Mouse (Mus musculus) MN1 (cell line): ENCODE data around the gene 2410004B18Rik.
"Not testable (repeated sequence)": the region's sequence is repeated elsewhere in the genome, so short reads cannot be mapped to it uniquely, and the experiment has no call there.

ENCODE experiments used
- DNase-seq: peaks from one replicate; pipeline ENCODE4 v3.0.0-alpha.2; 2016; ENCODE audit warnings: low spot score

The 2410004B18Rik gene

GRCm38 (mm10) chr3:145965583-145965982, 27.8 kb downstream of the 2410004B18Rik start:
- not testable (repeated sequence) for DNase-seq

GRCm38 (mm10) chr3:145966806-145967205, 29.0 kb downstream of the 2410004B18Rik start:
- DNase-seq: no peak

- no peak for DNase-seq
These were observed 31.3 kb downstream of the 2410004B18Rik start for GRCm38 (mm10) chr3:145969031-145969501.

- no peak for DNase-seq
These were observed 33.7 kb downstream of the 2410004B18Rik start for GRCm38 (mm10) chr3:145971501-145971900.

- no peak for DNase-seq
These were observed 37.2 kb downstream of the 2410004B18Rik start for GRCm38 (mm10) chr3:145974986-145975385.

GRCm38 (mm10) chr3:145985333-145985925, 47.6 kb downstream of the 2410004B18Rik start:
- DNase-seq: no peak

- DNase-seq: no peak
These were observed 48.6 kb downstream of the 2410004B18Rik start for GRCm38 (mm10) chr3:145986317-145987001.

GRCm38 (mm10) chr3:145987268-145987969, 49.6 kb downstream of the 2410004B18Rik start, which contains the start of gene Syde2:
Syde2 (plus strand) TSS chr3:145987870.
- peak; percentile 82 for DNase-seq

GRCm38 (mm10) chr3:145987970-145988683, 50.3 kb downstream of the 2410004B18Rik start:
- DNase-seq: peak; percentile 85

- no peak for DNase-seq
These were observed 51.1 kb downstream of the 2410004B18Rik start for GRCm38 (mm10) chr3:145988684-145989575.

GRCm38 (mm10) chr3:145989576-145990081, 51.8 kb downstream of the 2410004B18Rik start:
- DNase-seq: peak; percentile 27

- DNase-seq: no peak
These were observed 53.3 kb downstream of the 2410004B18Rik start for GRCm38 (mm10) chr3:145991130-145991529.

- no peak for DNase-seq
These were observed 54.3 kb downstream of the 2410004B18Rik start for GRCm38 (mm10) chr3:145991976-145992730.

- DNase-seq: no peak
These were observed 55.0 kb downstream of the 2410004B18Rik start for GRCm38 (mm10) chr3:145992796-145993195.

- DNase-seq: no peak
These were observed 55.8 kb downstream of the 2410004B18Rik start for GRCm38 (mm10) chr3:145993481-145994201.
